Mouse (Mus musculus) ES-Bruce4 (cell line): Measurements from ENCODE around the gene Suox. TPM values are rescaled to one million over a fixed set of nuclear protein-coding genes. Genes with fewer than 3 reads are reported as not detected.

ENCODE experiments used
- H3K27ac ChIP-seq: 2 replicates; pipeline ENCODE4 v1.5.1; 2012; ENCODE audit warnings: low read length, inconsistent platforms; ENCODE audit not compliant: insufficient read depth
- H3K27me3 ChIP-seq: 2 replicates; pipeline ENCODE4 v1.6.1; 2012; ENCODE audit warnings: mild to moderate bottlenecking, low read length, inconsistent platforms; ENCODE audit not compliant: control insufficient read depth, poor library complexity, insufficient read depth, severe bottlenecking
- H3K36me3 ChIP-seq: 2 replicates; pipeline ENCODE4 v1.6.1; 2012; ENCODE audit warnings: inconsistent platforms, mild to moderate bottlenecking, low read length, moderate library complexity; ENCODE audit not compliant: control insufficient read depth, poor library complexity, insufficient read depth, severe bottlenecking
- H3K4me1 ChIP-seq: one replicate; pipeline ENCODE4 v1.8.1; 2011; ENCODE audit warnings: low read length; ENCODE audit not compliant: control insufficient read depth, insufficient read depth
- H3K4me3 ChIP-seq: 2 replicates; pipeline ENCODE4 v1.5.1; 2011; ENCODE audit warnings: low read depth, mild to moderate bottlenecking, low read length
- H3K9ac ChIP-seq: 2 replicates; pipeline ENCODE4 v1.6.1; 2012; ENCODE audit warnings: low read depth, mild to moderate bottlenecking, inconsistent platforms; ENCODE audit not compliant: poor library complexity, severe bottlenecking
- H3K9me3 ChIP-seq: replicated peaks from 2 replicates; pipeline ENCODE4 v1.6.1; 2012; ENCODE audit warnings: mild to moderate bottlenecking, low read length, inconsistent platforms; ENCODE audit not compliant: control insufficient read depth, poor library complexity, insufficient read depth, severe bottlenecking
- CTCF ChIP-seq: IDR thresholded peaks from one replicate; pipeline ENCODE4 v1.8.1; 2011; ENCODE audit warnings: low read depth, low read length
- EP300 ChIP-seq: IDR thresholded peaks from 2 replicates; pipeline ENCODE4 v1.6.1; 2011; ENCODE audit warnings: low read depth, low read length; ENCODE audit not compliant: insufficient read depth
- POLR2A ChIP-seq: IDR thresholded peaks from one replicate; pipeline ENCODE4 v1.8.1; 2011; ENCODE audit warnings: low read length; ENCODE audit not compliant: insufficient read depth
- polyA plus RNA-seq: library from polyadenylated mRNA; stranded (reverse); fragments of >200 nt; gene quantifications from 2 replicates; pipeline ENCODE4 v1.2.4, GENCODE M21; 2011; ENCODE audit warnings: low read depth; ENCODE audit not compliant: missing spikeins, insufficient read depth, insufficient read length

Suox gene
- polyA plus RNA-seq, 1 experiment = 14.3 TPM

DNA sequence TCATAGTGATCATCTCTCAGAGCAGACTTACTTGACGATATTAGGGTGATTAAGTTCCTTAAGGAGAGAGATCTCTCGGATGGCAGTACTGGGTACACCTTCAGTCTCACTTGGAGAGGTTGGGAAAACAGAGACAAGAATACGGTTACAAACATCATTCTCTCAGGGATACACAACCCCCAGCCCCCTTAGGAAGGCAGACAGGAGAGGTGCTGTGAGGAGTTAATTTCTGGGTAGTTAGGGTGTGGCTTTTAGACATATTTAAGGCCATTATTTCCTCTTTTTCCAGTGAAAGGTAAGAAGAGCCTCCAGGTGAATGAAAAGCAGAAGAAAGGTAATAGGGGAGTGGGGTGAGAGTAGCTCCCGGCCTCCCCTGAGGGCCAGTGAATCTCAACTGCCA lies 30.0 kb upstream of the Suox start, which contains the start of gene Pmel:
Gene Pmel (plus strand): TSS at position 301 of the 400 bp plus-strand sequence.
- Histone ChIP-seq H3K36me3 (peaks cover 42% of the 10 kb centered on the region), H3K4me1 (no peaks in the 10 kb centered on the region), H3K9ac (peak within 1 kb of the TSS; percentile 83), H3K4me3 (peak within 1 kb of the TSS; percentile 85), H3K27me3 (no peaks in the 10 kb centered on the region), H3K9me3 (no peaks in the 10 kb centered on the region), H3K27ac (peak within 1 kb of the TSS; percentile 62; the same call in 1 of the 2 replicates)
- TF ChIP-seq CTCF (no peak), POLR2A (no peak), EP300 (no peak)

DNA sequence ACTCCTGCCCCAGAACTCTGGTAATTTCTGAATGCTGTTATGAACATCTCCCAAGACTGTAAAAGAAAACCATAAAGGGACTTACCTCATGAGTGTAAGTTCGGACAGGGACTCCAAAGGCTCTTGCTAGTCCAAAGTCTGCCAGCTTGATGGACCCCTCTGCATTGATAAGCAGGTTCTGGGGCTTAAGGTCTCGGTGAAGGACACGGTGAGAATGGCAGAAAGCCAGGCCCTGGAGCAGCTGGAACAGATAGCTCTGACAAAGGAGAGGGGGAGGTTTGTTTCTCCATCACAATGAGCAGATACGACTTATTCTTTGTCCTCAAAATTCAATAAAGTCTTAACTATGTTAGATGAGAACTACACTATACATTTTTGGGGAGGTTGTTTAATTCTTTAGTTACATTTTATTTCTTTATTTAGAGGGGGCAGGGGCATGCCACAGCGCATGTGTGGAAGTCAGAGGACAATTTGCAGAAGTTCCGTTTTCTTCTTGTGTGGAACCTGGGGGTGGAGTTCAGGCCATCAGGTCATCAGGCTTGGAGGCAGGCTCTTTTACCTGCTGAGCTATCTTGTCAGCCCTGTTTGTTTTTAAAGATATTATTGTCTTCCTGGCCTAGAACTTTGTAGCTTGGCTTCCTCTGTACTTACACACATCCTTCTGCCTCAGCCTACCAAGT lies 28.6 kb upstream of the Suox start:
- no peaks in the 10 kb centered on the region for H3K27me3 ChIP-seq
- peaks cover 51% of the 10 kb centered on the region for H3K36me3 ChIP-seq
- H3K9me3 ChIP-seq = no peaks in the 10 kb centered on the region
- no peak overlapping the region for H3K9ac ChIP-seq
- no peak overlapping the region for H3K27ac ChIP-seq
- H3K4me3 ChIP-seq = no peak overlapping the region
- no peaks in the 10 kb centered on the region for H3K4me1 ChIP-seq
- TF ChIP-seq EP300 (no peak), POLR2A (no peak), CTCF (no peak)

DNA sequence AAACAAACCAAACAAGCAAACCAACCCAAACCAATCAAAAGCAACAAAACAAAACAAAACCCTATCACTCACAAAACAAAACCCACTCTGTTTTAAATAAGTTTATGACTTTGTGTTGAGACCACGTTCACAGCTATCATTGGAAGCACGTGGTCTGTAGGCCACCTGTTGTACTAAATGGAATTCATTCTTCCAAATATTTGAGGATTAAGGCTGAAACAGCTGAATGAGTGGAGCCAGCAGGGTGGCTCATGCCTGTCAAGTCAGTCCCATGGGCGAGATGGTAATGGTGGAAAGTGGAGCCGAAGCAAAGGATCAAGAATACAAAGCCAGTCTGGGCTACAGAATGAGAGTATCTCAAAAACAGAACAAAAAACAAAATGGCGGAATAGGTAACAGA lies 26.8 kb upstream of the Suox start:
- Histone ChIP-seq H3K9ac (no peak overlapping the region), H3K36me3 (peaks cover 51% of the 10 kb centered on the region), H3K9me3 (no peaks in the 10 kb centered on the region), H3K4me1 (no peaks in the 10 kb centered on the region), H3K27ac (no peak overlapping the region), H3K27me3 (no peaks in the 10 kb centered on the region), H3K4me3 (no peak overlapping the region)
- TF ChIP-seq EP300 (no peak), CTCF (no peak), POLR2A (no peak)

DNA sequence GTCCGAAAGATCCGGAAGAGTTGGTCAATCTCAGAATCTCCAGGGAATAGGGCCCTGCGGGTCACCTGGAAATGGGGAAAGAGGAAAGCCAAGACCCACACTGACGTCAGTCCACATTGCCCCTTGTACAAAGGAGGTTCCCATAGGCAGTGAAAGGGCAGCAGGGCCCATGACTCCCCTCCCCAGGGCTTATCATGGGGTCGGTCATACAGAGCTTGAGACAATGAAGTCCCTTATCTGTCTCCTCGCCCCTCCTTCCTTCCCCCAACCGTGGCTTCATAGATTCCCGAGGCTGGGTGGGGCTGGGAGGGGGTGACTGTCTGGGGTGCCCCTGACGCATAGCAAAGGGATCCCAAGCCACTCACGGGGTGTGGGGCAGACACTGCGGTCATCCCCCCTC lies 25.7 kb upstream of the Suox start:
- Histone ChIP-seq H3K4me3 (no peak overlapping the region), H3K9me3 (no peaks in the 10 kb centered on the region), H3K9ac (no peak overlapping the region), H3K4me1 (no peaks in the 10 kb centered on the region), H3K27ac (no peak overlapping the region), H3K27me3 (no peaks in the 10 kb centered on the region), H3K36me3 (peaks cover 51% of the 10 kb centered on the region)
- no peak for TF ChIP-seq POLR2A
- TF ChIP-seq CTCF = no peak
- no peak for TF ChIP-seq EP300

GRCm38 (mm10) chr10:128699006-128699405 lies 25.1 kb upstream of the Suox start:
- peaks cover 51% of the 10 kb centered on the region for H3K36me3 ChIP-seq
- no peak overlapping the region for H3K4me3 ChIP-seq
- H3K27me3 ChIP-seq = no peaks in the 10 kb centered on the region

DNA sequence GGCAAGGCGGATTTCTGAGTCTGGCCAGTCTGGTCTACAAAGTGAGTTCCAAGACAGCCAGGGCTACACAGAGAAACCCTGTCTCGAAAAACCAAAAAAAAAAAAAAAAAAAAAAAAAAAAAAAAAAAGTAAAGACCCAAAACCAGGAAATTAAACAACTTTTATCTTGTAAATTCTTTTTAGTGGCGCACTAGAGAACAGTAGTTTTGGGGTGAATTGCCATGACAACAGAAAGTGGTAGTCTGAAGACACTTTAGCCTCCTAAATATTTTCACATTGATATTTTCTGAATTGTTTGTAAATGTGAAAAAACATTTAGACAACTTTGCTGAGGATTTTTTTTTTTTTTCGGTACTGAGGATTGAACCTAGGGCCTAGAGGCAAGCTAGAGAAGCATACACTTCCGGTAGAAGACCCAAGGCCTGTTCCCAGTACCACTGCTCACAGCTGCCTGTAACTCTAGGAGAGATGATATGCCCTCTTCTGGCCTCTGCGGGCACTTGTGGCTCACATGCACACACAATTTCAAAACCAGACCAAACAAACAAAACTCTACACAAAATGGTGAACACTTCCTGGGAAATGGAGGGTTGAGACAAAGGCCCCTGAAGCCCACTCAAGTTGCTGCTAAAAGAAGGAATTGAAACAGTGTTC lies 23.3 kb upstream of the Suox start:
- peaks cover 3% of the 10 kb centered on the region for H3K4me1 ChIP-seq
- H3K4me3 ChIP-seq = peak overlapping the region; percentile 60; the same call in 1 of the 2 replicates
- no peaks in the 10 kb centered on the region for H3K27me3 ChIP-seq
- H3K27ac ChIP-seq = peak overlapping the region; percentile 84
- no peak for TF ChIP-seq EP300
- no peak for TF ChIP-seq POLR2A
- TF ChIP-seq CTCF = no peak
- H3K36me3 ChIP-seq = peaks cover 39% of the 10 kb centered on the region
- peak overlapping the region; percentile 42; the same call in 1 of the 2 replicates for H3K9ac ChIP-seq
- no peaks in the 10 kb centered on the region for H3K9me3 ChIP-seq

More at GRCm38 (mm10) chr10:128699006-128699405, 25.1 kb upstream of the Suox start:
- no peaks in the 10 kb centered on the region for H3K9me3 ChIP-seq
- H3K4me1 ChIP-seq = no peaks in the 10 kb centered on the region
- no peak overlapping the region for H3K9ac ChIP-seq
- no peak overlapping the region for H3K27ac ChIP-seq
- TF ChIP-seq EP300 (no peak), POLR2A (no peak), CTCF (no peak)
